Mouse (Mus musculus) heart, postnatal 0 days (tissue): ENCODE results near the gene Jazf1.

Experiments
- CTCF ChIP-seq: IDR thresholded peaks from 2 replicates; pipeline ENCODE4 v1.5.1; 2016; ENCODE audit warnings: antibody characterized with exemption, control low read depth, low read depth
- EP300 ChIP-seq: IDR thresholded peaks from 2 replicates; pipeline ENCODE4 v1.6.1; 2016; ENCODE audit warnings: antibody characterized with exemption, low read depth

DNA sequence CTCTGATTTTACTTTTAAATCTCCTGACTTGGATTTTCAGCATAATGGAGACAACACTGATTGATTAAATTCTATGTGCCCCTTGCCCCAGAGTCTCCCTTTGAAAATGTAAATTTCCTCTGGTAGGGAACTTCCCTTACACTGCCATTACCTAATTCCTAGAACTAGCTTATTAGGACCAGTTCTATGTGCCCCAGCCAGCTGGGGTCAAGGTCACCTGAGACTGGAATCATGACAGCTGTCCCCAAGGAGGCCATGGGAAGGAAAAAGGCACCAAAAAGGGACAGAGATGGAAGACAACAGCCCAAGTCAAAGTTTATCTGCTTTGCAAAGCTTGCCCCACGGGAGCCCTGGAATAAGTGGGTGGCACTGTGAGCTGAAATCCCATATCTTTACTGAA is 49.4 kb upstream of the Jazf1 start:
- no peak for TF ChIP-seq CTCF
- no peak for TF ChIP-seq EP300
